Mouse (Mus musculus): ENCODE results near the gene Kcnh6.
"Not testable (repeated sequence)": the region's sequence is repeated elsewhere in the genome, so short reads cannot be mapped to it uniquely, and the experiment has no call there.

Kcnh6 gene

GRCm38 (mm10) chr11:106061311-106061710 is 53.4 kb downstream of the Kcnh6 start:
- no peak for DNase-seq (ENCODE audit: low spot score in 2 of 2)

- no peak for DNase-seq (ENCODE audit: low spot score in 2 of 2)
Observed at GRCm38 (mm10) chr11:106063756-106064155, 55.8 kb downstream of the Kcnh6 start.

- DNase-seq (ENCODE audit: low spot score in 2 of 2), result no peak
Observed at GRCm38 (mm10) chr11:106065073-106065922, 57.4 kb downstream of the Kcnh6 start.

- DNase-seq (ENCODE audit: low spot score in 2 of 2), result peak; percentile 88 to 91
Observed at GRCm38 (mm10) chr11:106065923-106066571, 58.1 kb downstream of the Kcnh6 start, which contains the start of gene Taco1. Gene Taco1, plus strand, starts transcription at chr11:106066061.

- not testable (repeated sequence) for DNase-seq (ENCODE audit: low spot score in 2 of 2)
Observed at GRCm38 (mm10) chr11:106066616-106067015, 58.7 kb downstream of the Kcnh6 start.

GRCm38 (mm10) chr11:106073774-106074173 is 65.8 kb downstream of the Kcnh6 start:
- no peak for DNase-seq (ENCODE audit: low spot score in 2 of 2)

- peak; percentile 72 to 79 for DNase-seq (ENCODE audit: low spot score in 2 of 2)
Observed at GRCm38 (mm10) chr11:106076321-106076720, 68.4 kb downstream of the Kcnh6 start.

Measured in natural killer cell, adult 2 months (primary cell).